Mouse (Mus musculus): Measurements from ENCODE around the gene Abcc2.

The Abcc2 gene

GRCm38 (mm10) chr19:43780391-43780790 lies 1.6 kb upstream of the Abcc2 start:
- DNase-seq (ENCODE audit: low spot score): no peak

- no peak for DNase-seq (ENCODE audit: low spot score)
Measured at GRCm38 (mm10) chr19:43784761-43785160, 2.8 kb downstream of the Abcc2 start.

- DNase-seq (ENCODE audit: low spot score): no peak
Measured at GRCm38 (mm10) chr19:43786249-43787026, 4.4 kb downstream of the Abcc2 start.

GRCm38 (mm10) chr19:43789817-43790216 lies 7.8 kb downstream of the Abcc2 start:
- DNase-seq (ENCODE audit: low spot score): no peak

- no peak for DNase-seq (ENCODE audit: low spot score)
Measured at GRCm38 (mm10) chr19:43792537-43792936, 10.5 kb downstream of the Abcc2 start.

GRCm38 (mm10) chr19:43793951-43794350 lies 12.0 kb downstream of the Abcc2 start:
- DNase-seq (ENCODE audit: low spot score): no peak

- no peak for DNase-seq (ENCODE audit: low spot score)
Measured at GRCm38 (mm10) chr19:43795511-43795910, 13.5 kb downstream of the Abcc2 start.

GRCm38 (mm10) chr19:43797216-43797615 lies 15.2 kb downstream of the Abcc2 start:
- DNase-seq (ENCODE audit: low spot score): peak; percentile 56

GRCm38 (mm10) chr19:43801427-43802051 lies 19.5 kb downstream of the Abcc2 start:
- no peak for DNase-seq (ENCODE audit: low spot score)

GRCm38 (mm10) chr19:43803866-43804265 lies 21.9 kb downstream of the Abcc2 start:
- DNase-seq (ENCODE audit: low spot score): no peak

GRCm38 (mm10) chr19:43809331-43809730 lies 27.3 kb downstream of the Abcc2 start:
- DNase-seq (ENCODE audit: low spot score): no peak

- no peak for DNase-seq (ENCODE audit: low spot score)
Measured at GRCm38 (mm10) chr19:43811419-43811818, 29.4 kb downstream of the Abcc2 start.

GRCm38 (mm10) chr19:43813315-43813714 lies 31.3 kb downstream of the Abcc2 start:
- DNase-seq (ENCODE audit: low spot score): no peak

- peak; percentile 21 for DNase-seq (ENCODE audit: low spot score)
Measured at GRCm38 (mm10) chr19:43815661-43816414, 33.8 kb downstream of the Abcc2 start.

- DNase-seq (ENCODE audit: low spot score): no peak
Measured at GRCm38 (mm10) chr19:43826855-43827254, 44.9 kb downstream of the Abcc2 start.

- no peak for DNase-seq (ENCODE audit: low spot score)
Measured at GRCm38 (mm10) chr19:43832425-43833069, 50.6 kb downstream of the Abcc2 start.

GRCm38 (mm10) chr19:43843184-43843583 lies 61.2 kb downstream of the Abcc2 start:
- DNase-seq (ENCODE audit: low spot score): no peak

- no peak for DNase-seq (ENCODE audit: low spot score)
Measured at GRCm38 (mm10) chr19:43845331-43845908, 63.4 kb downstream of the Abcc2 start.

GRCm38 (mm10) chr19:43847056-43847455 lies 65.1 kb downstream of the Abcc2 start:
- no peak for DNase-seq (ENCODE audit: low spot score)

- DNase-seq (ENCODE audit: low spot score): no peak
Measured at GRCm38 (mm10) chr19:43847966-43848365, 66.0 kb downstream of the Abcc2 start.

- no peak for DNase-seq (ENCODE audit: low spot score)
Measured at GRCm38 (mm10) chr19:43850026-43850425, 68.0 kb downstream of the Abcc2 start.

Measured in ovary, adult 18-20 months (tissue).